Mouse (Mus musculus) lung, embryonic 14.5 days (tissue): Measurements from ENCODE around the gene Ogfod2. TPM values are rescaled to one million over a fixed set of nuclear protein-coding genes. Genes with fewer than 3 reads are reported as not detected.

Source experiments
- ATAC-seq: fragments of 200-750 bp; cut with Nextera tagmentation; 2 replicates; pipeline ENCODE4 v1.8.0; 2017; ENCODE audit warnings: mild to moderate bottlenecking, moderate TSS enrichment, moderate library complexity; ENCODE audit not compliant: insufficient read depth
- DNase-seq: peaks from one replicate; pipeline ENCODE4 v3.0.0-alpha.2; 2015
- H3K27ac ChIP-seq: fragments of 300-500 bp; sonication (generic); 2 replicates; pipeline ENCODE4 v1.5.1; 2014; ENCODE audit warnings: low read depth, mild to moderate bottlenecking, moderate library complexity
- H3K27me3 ChIP-seq: fragments of 300-500 bp; sonication (generic); 2 replicates; pipeline ENCODE4 v1.6.1; 2014; ENCODE audit warnings: low read length, control low read depth; ENCODE audit not compliant: insufficient read depth
- H3K36me3 ChIP-seq: fragments of 300-500 bp; sonication (generic); 2 replicates; pipeline ENCODE4 v1.6.1; 2014; ENCODE audit warnings: control low read depth; ENCODE audit not compliant: insufficient read depth
- H3K4me1 ChIP-seq: fragments of 300-500 bp; sonication (generic); 2 replicates; pipeline ENCODE4 v1.6.1; 2014; ENCODE audit warnings: antibody characterized with exemption, control low read depth; ENCODE audit not compliant: insufficient read depth
- H3K4me2 ChIP-seq: fragments of 300-500 bp; sonication (generic); 2 replicates; pipeline ENCODE4 v1.6.1; 2014; ENCODE audit warnings: mild to moderate bottlenecking
- H3K4me3 ChIP-seq: fragments of 300-500 bp; sonication (generic); 2 replicates; pipeline ENCODE4 v1.5.1; 2014; ENCODE audit warnings: low read depth, low read length
- H3K9ac ChIP-seq: fragments of 300-500 bp; sonication (generic); 2 replicates; pipeline ENCODE4 v1.6.1; 2014
- H3K9me3 ChIP-seq: fragments of 300-500 bp; sonication (generic); 2 replicates; pipeline ENCODE4 v1.6.1; 2016; ENCODE audit warnings: low read depth, low read length, control low read depth
- CTCF ChIP-seq: IDR thresholded peaks from 2 replicates; pipeline ENCODE4 v1.5.1; 2016; ENCODE audit warnings: antibody characterized with exemption, low read depth
- WGBS: fragments of 180-500 bp; shearing (Covaris S2); extraction: QIAGEN DNeasy Blood & Tissue Kit; methylation state at CpG from one replicate; pipeline ENCODE4 v1.1.7; 2014; 5-methylcytosine and 5-hydroxymethylcytosine counted together
- polyA plus RNA-seq: library from polyadenylated mRNA; unstranded; fragments of >200 nt; fragmentation: Nextera tagmentation; extraction: Ambion mirVana; gene quantifications from 2 replicates; pipeline ENCODE4 v1.2.1, GENCODE M21; 2014

Gene Ogfod2
- polyA plus RNA-seq, 1 experiment from 2014 or later: 13.4 TPM

- ATAC-seq: peak; percentile 50; the same call in 1 of the 2 replicates
These were observed 27.4 kb upstream of the Ogfod2 start for GRCm38 (mm10) chr5:124084588-124085173.

DNA sequence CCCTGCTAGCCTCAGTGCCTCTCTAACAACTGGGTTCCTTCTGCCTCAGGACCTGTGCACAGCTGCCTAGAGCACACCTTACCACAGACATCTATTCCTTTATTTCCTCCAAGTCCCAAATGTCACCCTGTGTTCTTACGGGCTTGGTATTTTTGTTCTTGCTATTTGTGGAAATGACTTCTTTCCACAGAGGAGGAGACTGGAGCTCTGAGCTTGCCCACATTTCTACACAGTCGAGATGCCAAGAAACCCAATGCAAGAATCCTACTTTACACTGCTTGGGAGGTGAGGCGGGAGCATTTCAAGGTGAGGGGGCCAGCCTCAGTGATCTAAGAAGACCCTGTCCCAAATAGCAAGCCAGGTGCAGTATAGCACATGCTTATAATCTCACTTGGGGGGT lies 26.6 kb upstream of the Ogfod2 start:
- Histone ChIP-seq H3K27me3 (no peaks in the 10 kb centered on the region), H3K4me1 (no peaks in the 10 kb centered on the region), H3K27ac (no peak overlapping the region), H3K4me2 (no peak overlapping the region), H3K4me3 (no peak overlapping the region), H3K36me3 (no peaks in the 10 kb centered on the region), H3K9me3 (no peaks in the 10 kb centered on the region), H3K9ac (no peak overlapping the region)
- TF ChIP-seq CTCF: no peak
- DNase-seq (no peak), ATAC-seq (no peak)
- WGBS: 70% methylated on average over 3 of the region's 3 CpGs

More at GRCm38 (mm10) chr5:124084588-124085173, 27.4 kb upstream of the Ogfod2 start:
- Histone ChIP-seq H3K36me3 (no peaks in the 10 kb centered on the region), H3K4me3 (no peak overlapping the region), H3K27ac (no peak overlapping the region), H3K4me1 (no peaks in the 10 kb centered on the region), H3K4me2 (no peak overlapping the region), H3K9ac (no peak overlapping the region), H3K27me3 (no peaks in the 10 kb centered on the region), H3K9me3 (no peaks in the 10 kb centered on the region)
- WGBS: 36% methylated on average over 11 of the region's 11 CpGs
- DNase-seq: peak; percentile 90
- peak; percentile 99 for TF ChIP-seq CTCF

- WGBS: 75% methylated on average over 4 of the region's 4 CpGs
- Histone ChIP-seq H3K27ac (no peak overlapping the region), H3K4me2 (no peak overlapping the region), H3K4me1 (no peaks in the 10 kb centered on the region), H3K27me3 (no peaks in the 10 kb centered on the region), H3K4me3 (no peak overlapping the region), H3K9me3 (no peaks in the 10 kb centered on the region), H3K9ac (no peak overlapping the region), H3K36me3 (no peaks in the 10 kb centered on the region)
- no peak for TF ChIP-seq CTCF
- DNase-seq (no peak), ATAC-seq (no peak)
These were observed 25.2 kb upstream of the Ogfod2 start for GRCm38 (mm10) chr5:124086876-124087275.

DNA sequence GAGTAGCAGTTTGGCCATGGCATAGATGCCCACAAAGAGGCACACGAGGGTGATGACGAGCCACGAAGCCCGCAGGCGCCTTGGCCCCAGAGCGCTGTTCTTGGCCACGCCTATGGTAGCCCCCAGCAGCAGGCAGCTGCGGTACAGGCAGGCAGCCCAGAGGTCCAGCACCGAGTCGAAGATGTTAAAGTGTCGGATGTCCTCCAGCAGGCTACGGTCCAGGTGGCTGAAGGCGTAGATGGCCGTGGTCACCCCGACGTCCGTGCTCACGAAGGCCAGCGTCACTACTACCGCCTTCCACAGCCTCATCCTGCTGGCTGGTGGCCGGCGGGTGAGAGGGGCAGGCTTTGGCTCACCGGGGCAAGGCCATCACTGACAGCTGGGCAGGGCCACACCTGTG lies 22.2 kb upstream of the Ogfod2 start:
- no peak for ATAC-seq
- no peak overlapping the region for H3K27ac ChIP-seq
- no peak overlapping the region for H3K9ac ChIP-seq
- DNase-seq: no peak
- H3K4me2 ChIP-seq: no peak overlapping the region
- H3K4me3 ChIP-seq: no peak overlapping the region
- no peak for TF ChIP-seq CTCF
- H3K9me3 ChIP-seq: no peaks in the 10 kb centered on the region
- WGBS: 77% methylated on average over 23 of the region's 23 CpGs
- H3K27me3 ChIP-seq: no peaks in the 10 kb centered on the region
- no peaks in the 10 kb centered on the region for H3K36me3 ChIP-seq
- no peaks in the 10 kb centered on the region for H3K4me1 ChIP-seq

DNA sequence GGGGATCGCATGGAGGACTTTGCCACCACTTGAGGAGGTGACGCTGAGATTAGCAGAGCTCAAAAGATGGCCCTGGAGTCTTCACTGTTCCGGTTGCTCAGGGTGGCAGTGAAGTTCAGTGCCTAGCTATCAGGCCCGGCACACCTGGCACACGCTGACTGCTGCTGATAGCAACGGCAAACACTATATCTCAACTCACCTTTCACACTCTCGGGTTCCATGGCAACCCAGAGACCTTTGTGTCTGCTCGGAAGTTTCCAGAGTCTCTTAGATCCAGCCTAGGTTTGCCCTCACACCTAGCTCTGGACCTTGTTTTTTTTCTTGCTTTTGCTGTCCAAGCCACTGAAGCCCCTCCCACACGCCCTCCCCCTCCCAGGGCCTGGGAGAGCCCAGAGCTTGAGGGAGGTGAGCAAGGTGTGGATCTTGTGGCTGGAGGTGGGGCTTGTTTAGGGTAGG lies 20.1 kb upstream of the Ogfod2 start:
- TF ChIP-seq CTCF: no peak
- H3K4me3 ChIP-seq: no peak overlapping the region
- DNase-seq (peak; percentile 46), ATAC-seq (0 out of 2 replicates have a peak, but pooled peaks have one; percentile 10)
- no peak overlapping the region for H3K9ac ChIP-seq
- H3K4me1 ChIP-seq: no peaks in the 10 kb centered on the region
- no peaks in the 10 kb centered on the region for H3K36me3 ChIP-seq
- no peak overlapping the region for H3K4me2 ChIP-seq
- 33% methylated on average over 9 of the region's 9 CpGs for WGBS
- H3K9me3 ChIP-seq: no peaks in the 10 kb centered on the region
- no peak overlapping the region for H3K27ac ChIP-seq
- H3K27me3 ChIP-seq: no peaks in the 10 kb centered on the region

DNA sequence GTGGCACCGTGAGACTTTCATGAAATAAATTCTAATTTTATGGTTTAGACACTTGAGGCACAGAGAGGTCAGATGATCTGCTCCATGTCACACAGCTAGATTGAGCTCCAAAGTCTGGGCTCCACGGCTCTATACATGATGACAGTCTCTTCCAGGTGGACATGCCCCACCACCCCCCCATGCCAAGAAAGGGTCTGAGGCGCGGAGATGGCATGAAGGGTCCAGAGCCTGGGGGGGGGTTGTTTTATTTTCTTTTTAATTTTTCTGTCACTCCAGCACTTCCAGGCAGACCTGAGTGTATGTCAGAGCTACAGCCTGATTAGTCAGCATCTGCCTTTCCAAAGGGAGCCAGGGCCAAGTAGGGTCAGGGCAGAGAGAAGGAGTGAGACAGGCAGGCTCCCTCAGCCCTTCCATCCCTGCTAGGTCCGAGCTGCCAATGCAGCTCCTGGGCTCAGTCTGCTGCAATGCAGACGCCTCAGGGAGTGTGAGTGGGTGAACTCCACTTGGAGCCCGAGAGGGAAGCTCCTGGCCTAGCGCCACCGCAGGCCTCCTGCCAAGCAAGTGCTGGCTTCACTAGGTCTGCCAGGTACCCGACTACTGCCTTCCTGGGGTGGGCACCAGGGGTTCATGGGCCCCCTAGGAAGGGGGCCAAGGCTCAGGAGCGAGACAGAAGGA lies 18.8 kb upstream of the Ogfod2 start:
- Histone ChIP-seq H3K4me2 (no peak overlapping the region), H3K9me3 (no peaks in the 10 kb centered on the region), H3K36me3 (no peaks in the 10 kb centered on the region), H3K27me3 (no peaks in the 10 kb centered on the region), H3K4me1 (no peaks in the 10 kb centered on the region), H3K27ac (no peak overlapping the region), H3K9ac (no peak overlapping the region), H3K4me3 (no peak overlapping the region)
- no peak for TF ChIP-seq CTCF
- no peak for ATAC-seq
- peak; percentile 28 for DNase-seq
- whole genome bisulfite sequencing: 59% methylated on average over 11 of the region's 11 CpGs

GRCm38 (mm10) chr5:124093852-124094604 lies 18.1 kb upstream of the Ogfod2 start:
- DNase-seq: no peak
- no peaks in the 10 kb centered on the region for H3K9me3 ChIP-seq
- WGBS: 79% methylated on average over 12 of the region's 12 CpGs

More at GRCm38 (mm10) chr5:124093852-124094604, 18.1 kb upstream of the Ogfod2 start:
- no peak overlapping the region for H3K27ac ChIP-seq
- H3K36me3 ChIP-seq: no peaks in the 10 kb centered on the region
- H3K4me2 ChIP-seq: no peak overlapping the region
- H3K4me3 ChIP-seq: no peak overlapping the region
- no peak overlapping the region for H3K9ac ChIP-seq
- no peaks in the 10 kb centered on the region for H3K4me1 ChIP-seq
- TF ChIP-seq CTCF: no peak
- ATAC-seq: no peak
- H3K27me3 ChIP-seq: no peaks in the 10 kb centered on the region
